Mouse (Mus musculus): ENCODE results near the gene Txnrd2. TPM values are rescaled to one million over a fixed set of nuclear protein-coding genes. Genes with fewer than 3 reads are reported as not detected.

The Txnrd2 gene
- polyA plus RNA-seq, 1 experiment, result 19.4 TPM

- WGBS, result 92% methylated on average over 5 of the region's 5 CpGs
- no peak overlapping the region for H3K4me3 ChIP-seq (replicated peaks; ENCODE audit: extremely low read depth, low read depth, low read length)
- no peaks in the 10 kb centered on the region for H3K4me1 ChIP-seq (ENCODE audit: control insufficient read depth, insufficient read depth, low read length)
- no peak for DNase-seq
- TF ChIP-seq POLR2A (IDR thresholded peaks at IDR 0.05; ENCODE audit: borderline replicate concordance, extremely low read depth, low read depth, low read length) (no peak), CTCF (IDR thresholded peaks at IDR 0.05; ENCODE audit: insufficient read depth, low read length) (no peak)
Measured at GRCm38 (mm10) chr16:18433341-18433920, 7.2 kb downstream of the Txnrd2 start.

- Histone ChIP-seq H3K4me3 (replicated peaks; ENCODE audit: extremely low read depth, low read depth, low read length) (no peak overlapping the region), H3K4me1 (ENCODE audit: control insufficient read depth, insufficient read depth, low read length) (no peaks in the 10 kb centered on the region)
- no peak for TF ChIP-seq POLR2A (IDR thresholded peaks at IDR 0.05; ENCODE audit: borderline replicate concordance, extremely low read depth, low read depth, low read length)
- TF ChIP-seq CTCF (IDR thresholded peaks at IDR 0.05; ENCODE audit: insufficient read depth, low read length), result no peak
- DNase-seq, result no peak
- WGBS, result 86% methylated on average over 6 of the region's 6 CpGs
Measured at GRCm38 (mm10) chr16:18436128-18436527, 9.9 kb downstream of the Txnrd2 start.

- no peak for TF ChIP-seq POLR2A (IDR thresholded peaks at IDR 0.05; ENCODE audit: borderline replicate concordance, extremely low read depth, low read depth, low read length)
- peak; percentile 99 for TF ChIP-seq CTCF (IDR thresholded peaks at IDR 0.05; ENCODE audit: insufficient read depth, low read length)
- H3K4me1 ChIP-seq (ENCODE audit: control insufficient read depth, insufficient read depth, low read length), result no peaks in the 10 kb centered on the region
- H3K4me3 ChIP-seq (replicated peaks; ENCODE audit: extremely low read depth, low read depth, low read length), result no peak overlapping the region
- 18% methylated on average over 8 of the region's 8 CpGs for whole genome bisulfite sequencing
- DNase-seq, result peak; percentile 95
Measured at GRCm38 (mm10) chr16:18443385-18443841, 17.2 kb downstream of the Txnrd2 start.

- TF ChIP-seq POLR2A (IDR thresholded peaks at IDR 0.05; ENCODE audit: borderline replicate concordance, extremely low read depth, low read depth, low read length) (no peak), CTCF (IDR thresholded peaks at IDR 0.05; ENCODE audit: insufficient read depth, low read length) (no peak)
- no peaks in the 10 kb centered on the region for H3K4me1 ChIP-seq (ENCODE audit: control insufficient read depth, insufficient read depth, low read length)
Measured at GRCm38 (mm10) chr16:18447243-18447642, 21.1 kb downstream of the Txnrd2 start.

GRCm38 (mm10) chr16:18448104-18448503, 21.9 kb downstream of the Txnrd2 start:
- DNase-seq, result no peak
- H3K4me3 ChIP-seq (replicated peaks; ENCODE audit: extremely low read depth, low read depth, low read length), result no peak overlapping the region
- no peaks in the 10 kb centered on the region for H3K4me1 ChIP-seq (ENCODE audit: control insufficient read depth, insufficient read depth, low read length)
- TF ChIP-seq POLR2A (IDR thresholded peaks at IDR 0.05; ENCODE audit: borderline replicate concordance, extremely low read depth, low read depth, low read length), result no peak
- TF ChIP-seq CTCF (IDR thresholded peaks at IDR 0.05; ENCODE audit: insufficient read depth, low read length), result no peak
- 68% methylated on average over 6 of the region's 6 CpGs for WGBS

More at GRCm38 (mm10) chr16:18447243-18447642, 21.1 kb downstream of the Txnrd2 start:
- H3K4me3 ChIP-seq (replicated peaks; ENCODE audit: extremely low read depth, low read depth, low read length), result no peak overlapping the region
- no peak for DNase-seq

DNA sequence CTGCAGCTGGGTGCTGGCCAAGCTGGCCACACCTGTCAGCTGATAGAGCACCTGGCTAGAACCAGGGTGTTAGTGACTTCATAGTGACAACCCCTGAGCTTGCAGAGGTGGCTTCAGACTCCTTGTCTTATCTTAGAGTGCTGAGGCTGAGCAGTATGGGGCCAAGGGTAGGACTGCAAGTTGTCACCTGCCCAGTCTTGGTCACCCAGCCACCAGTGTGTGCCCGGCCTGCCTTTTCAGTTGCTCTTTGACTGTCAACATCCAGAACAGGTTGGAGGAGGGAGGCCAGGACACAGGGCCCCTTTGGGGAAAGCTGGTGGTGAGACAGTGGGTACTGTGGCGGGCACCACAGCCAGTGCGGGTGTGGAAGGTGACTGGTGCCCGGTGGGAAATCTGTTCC, 22.8 kb downstream of the Txnrd2 start:
- no peak for DNase-seq
- H3K4me1 ChIP-seq (ENCODE audit: control insufficient read depth, insufficient read depth, low read length), result no peaks in the 10 kb centered on the region
- H3K4me3 ChIP-seq (replicated peaks; ENCODE audit: extremely low read depth, low read depth, low read length), result no peak overlapping the region
- TF ChIP-seq CTCF (IDR thresholded peaks at IDR 0.05; ENCODE audit: insufficient read depth, low read length) (no peak), POLR2A (IDR thresholded peaks at IDR 0.05; ENCODE audit: borderline replicate concordance, extremely low read depth, low read depth, low read length) (no peak)
- WGBS, result 92% methylated on average over 4 of the region's 4 CpGs

DNA sequence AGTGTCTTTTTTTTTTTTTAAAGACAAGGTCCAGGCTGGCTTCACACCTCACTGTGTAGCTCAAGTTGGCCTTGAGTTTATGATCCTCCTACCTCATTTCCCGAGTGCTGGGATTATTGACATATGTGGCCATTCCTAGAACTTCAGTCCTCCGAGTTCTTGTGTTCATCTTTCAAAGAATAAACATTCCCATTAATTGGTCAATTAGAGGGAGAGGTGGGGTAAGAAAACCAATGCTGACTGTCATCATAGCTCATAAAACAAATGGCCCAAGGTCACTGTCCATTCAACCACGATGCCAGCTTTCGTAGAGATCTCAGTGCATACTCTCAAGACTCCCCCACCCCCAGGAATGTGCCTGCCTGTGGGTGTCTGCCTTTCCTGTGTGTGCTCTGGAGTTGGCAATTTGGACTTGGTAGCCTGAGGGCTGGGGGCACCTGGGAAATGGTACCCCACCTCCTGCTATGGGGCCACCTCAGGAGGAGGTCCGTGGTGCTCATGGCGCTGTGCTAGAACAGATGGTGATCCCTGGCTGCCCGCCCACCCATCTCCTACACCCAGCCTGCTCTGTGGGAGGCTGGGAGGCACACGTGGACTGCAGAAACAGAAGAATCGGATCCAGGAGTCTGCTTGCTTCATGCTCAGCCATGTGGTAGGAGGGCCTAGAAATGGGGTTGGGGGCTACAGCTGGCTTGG, 25.4 kb downstream of the Txnrd2 start:
- WGBS, result 71% methylated on average over 9 of the region's 9 CpGs

GRCm38 (mm10) chr16:18452361-18452862, 26.2 kb downstream of the Txnrd2 start:
- WGBS, result 88% methylated on average over 8 of the region's 8 CpGs
- H3K4me3 ChIP-seq (replicated peaks; ENCODE audit: extremely low read depth, low read depth, low read length), result no peak overlapping the region
- DNase-seq, result no peak
- no peaks in the 10 kb centered on the region for H3K4me1 ChIP-seq (ENCODE audit: control insufficient read depth, insufficient read depth, low read length)
- TF ChIP-seq CTCF (IDR thresholded peaks at IDR 0.05; ENCODE audit: insufficient read depth, low read length), result no peak
- TF ChIP-seq POLR2A (IDR thresholded peaks at IDR 0.05; ENCODE audit: borderline replicate concordance, extremely low read depth, low read depth, low read length), result no peak

More for the DNA sequence above, 25.4 kb downstream of the Txnrd2 start:
- DNase-seq, result no peak
- H3K4me1 ChIP-seq (ENCODE audit: control insufficient read depth, insufficient read depth, low read length), result no peaks in the 10 kb centered on the region
- H3K4me3 ChIP-seq (replicated peaks; ENCODE audit: extremely low read depth, low read depth, low read length), result no peak overlapping the region
- no peak for TF ChIP-seq POLR2A (IDR thresholded peaks at IDR 0.05; ENCODE audit: borderline replicate concordance, extremely low read depth, low read depth, low read length)
- TF ChIP-seq CTCF (IDR thresholded peaks at IDR 0.05; ENCODE audit: insufficient read depth, low read length), result no peak

- 57% methylated on average over 5 of the region's 5 CpGs for WGBS
Measured at GRCm38 (mm10) chr16:18453846-18454245, 27.7 kb downstream of the Txnrd2 start.

More at GRCm38 (mm10) chr16:18453846-18454245, 27.7 kb downstream of the Txnrd2 start:
- TF ChIP-seq POLR2A (IDR thresholded peaks at IDR 0.05; ENCODE audit: borderline replicate concordance, extremely low read depth, low read depth, low read length) (no peak), CTCF (IDR thresholded peaks at IDR 0.05; ENCODE audit: insufficient read depth, low read length) (no peak)
- no peak overlapping the region for H3K4me3 ChIP-seq (replicated peaks; ENCODE audit: extremely low read depth, low read depth, low read length)
- H3K4me1 ChIP-seq (ENCODE audit: control insufficient read depth, insufficient read depth, low read length), result no peaks in the 10 kb centered on the region
- DNase-seq, result no peak

Data from lung, adult 2 months (tissue).